In genomic region chr4:109173775-109174440, GRCm38 (mm10) we compare ENCODE assay signal across 8 mouse cellular contexts. TPM values are rescaled to one million over a fixed set of nuclear protein-coding genes. Genes with fewer than 3 reads are reported as not detected.
A peak's percentile ranks its signal among the peaks of the same experiment; 100 is the strongest.
DNase-seq lines count a peak whose midpoint lies in the region; ATAC-seq lines count a peak whose summit lies in the region.

No protein-coding gene starts in this region.

- H3K4me3 ChIP-seq in heart, embryonic 12.5 days, result no peak overlapping the region
- H3K4me3 ChIP-seq in midbrain, embryonic 10.5 days, result no peak overlapping the region

- no peak for ATAC-seq in heart, embryonic 12.5 days (ENCODE audit: insufficient number of reproducible peaks, low FRiP score)

- no peak overlapping the region for H3K27ac ChIP-seq in heart, embryonic 12.5 days (ENCODE audit: poor library complexity, severe bottlenecking)
- H3K27ac ChIP-seq in midbrain, embryonic 10.5 days (replicated peaks), result peak overlapping the region; percentile 70

- H3K4me1 ChIP-seq in heart, embryonic 12.5 days (replicated peaks), result peaks cover 21% of the 10 kb centered on the region
- H3K4me1 ChIP-seq in midbrain, embryonic 10.5 days, result peaks cover 12% of the 10 kb centered on the region

- H3K9me3 ChIP-seq in heart, embryonic 12.5 days (replicated peaks), result no peaks in the 10 kb centered on the region
- no peaks in the 10 kb centered on the region; the same call in 1 of the 2 replicates for H3K9me3 ChIP-seq in midbrain, embryonic 10.5 days (replicated peaks)

- no peak overlapping the region for H3K4me2 ChIP-seq in heart, embryonic 12.5 days

- no peaks in the 10 kb centered on the region for H3K27me3 ChIP-seq in heart, embryonic 12.5 days (replicated peaks)
- H3K27me3 ChIP-seq in midbrain, embryonic 10.5 days (ENCODE audit: low read depth, poor library complexity, severe bottlenecking), result no peaks in the 10 kb centered on the region

- H3K36me3 ChIP-seq in heart, embryonic 12.5 days, result no peaks in the 10 kb centered on the region; the same call in 1 of the 2 replicates
- no peaks in the 10 kb centered on the region for H3K36me3 ChIP-seq in midbrain, embryonic 10.5 days

- H3K9ac ChIP-seq in heart, embryonic 12.5 days, result no peak overlapping the region

- 45% methylated on average over 7 of the region's 7 CpGs for WGBS in heart, embryonic 12.5 days
- WGBS in midbrain, embryonic 10.5 days, result 58% methylated on average over 7 of the region's 7 CpGs

- intact Hi-C loops in gastrocnemius, postnatal 14 days (cut with DNase I; ENCODE audit: low total_unique reads), result no loop called here
- intact Hi-C loops in left cerebral cortex, postnatal 10 days (cut with DNase I), result no loop called here

- peak; percentile 97 for DNase-seq in heart, adult 11 months
- peak; percentile 55 for DNase-seq in adrenal gland, postnatal 14 days
- DNase-seq in gastrocnemius, postnatal 14 days, result peak; percentile 56
- DNase-seq in midbrain, embryonic 10.5 days (ENCODE audit: low spot score), result peak; percentile 14
- DNase-seq in B cell, adult 2 months, result no peak
- no peak for DNase-seq in left cerebral cortex, postnatal 10 days (ENCODE audit: extremely low spot score in 1 of 2, low spot score in 2 of 2)
- no peak for DNase-seq in urinary bladder, adult 2 months (ENCODE audit: low spot score)

RNA-seq across cellular contexts. Expression of gene Osbpl9, which starts 28.2 kb away (rescaled TPM):
- 48.3 and 53.0 TPM in 2 replicates for polyA plus RNA-seq in heart, embryonic 12.5 days (2016; fragmentation: Nextera tagmentation; extraction: Ambion mirVana)
- 128 and 156 TPM in 2 replicates for total RNA-seq in adrenal gland, postnatal 14 days (2021)
- total RNA-seq in gastrocnemius, postnatal 14 days (2021), result 100 to 1,000 TPM in 1 of 2 experiments, 10 to 100 TPM in 1; 76.2 to 100 TPM
- polyA plus RNA-seq in midbrain, embryonic 10.5 days (2016; fragmentation: Nextera tagmentation; extraction: Ambion mirVana), result 58.3 and 65.6 TPM in 2 replicates
- total RNA-seq in left cerebral cortex, postnatal 10 days (2021), result 10 to 100 TPM; 59.8 to 61.0 TPM
- 95.4 and 97.5 TPM in 2 replicates for polyA plus RNA-seq in urinary bladder, adult 2 months (2012; rRNA removed)

Comparison
In these comparisons a context has a peak if more than half of its experiments do, and no peak if none do; other contexts are left out.
1. DNase-seq: peak in heart, adult 11 months (single experiment), adrenal gland, postnatal 14 days (single experiment), gastrocnemius, postnatal 14 days (single experiment) and midbrain, embryonic 10.5 days (single experiment); none in B cell, adult 2 months (0 of 2), left cerebral cortex, postnatal 10 days (0 of 2) and urinary bladder, adult 2 months (single experiment).